Mouse (Mus musculus) midbrain, embryonic 15.5 days (tissue): ENCODE data around the gene Rack1. TPM values are rescaled to one million over a fixed set of nuclear protein-coding genes. Genes with fewer than 3 reads are reported as not detected.
A peak's percentile ranks its signal among the peaks of the same experiment; 100 is the strongest.
"Not testable (repeated sequence)": the region's sequence is repeated elsewhere in the genome, so short reads cannot be mapped to it uniquely, and the experiment has no call there.

Experiments
- ATAC-seq: fragments of 200-750 bp; cut with Nextera tagmentation; replicated peaks from 2 replicates; pipeline ENCODE4 v1.8.0; 2017; ENCODE audit warnings: moderate TSS enrichment
- H3K27ac ChIP-seq: fragments of 300-500 bp; sonication (generic); 2 replicates; pipeline ENCODE4 v1.5.1; 2015; ENCODE audit warnings: mild to moderate bottlenecking, inconsistent platforms
- H3K27me3 ChIP-seq: fragments of 300-500 bp; sonication (generic); replicated peaks from 2 replicates; pipeline ENCODE4 v1.6.1; 2015; ENCODE audit warnings: inconsistent platforms
- H3K36me3 ChIP-seq: fragments of 300-500 bp; sonication (generic); replicated peaks from 2 replicates; pipeline ENCODE4 v1.6.1; 2015; ENCODE audit warnings: inconsistent platforms
- H3K4me1 ChIP-seq: fragments of 300-500 bp; sonication (generic); 2 replicates; pipeline ENCODE4 v1.6.1; 2015; ENCODE audit warnings: inconsistent platforms
- H3K4me2 ChIP-seq: fragments of 300-500 bp; sonication (generic); 2 replicates; pipeline ENCODE4 v1.6.1; 2015; ENCODE audit warnings: inconsistent platforms, mild to moderate bottlenecking, moderate library complexity
- H3K4me3 ChIP-seq: fragments of 300-500 bp; sonication (generic); 2 replicates; pipeline ENCODE4 v1.5.1; 2015; ENCODE audit warnings: mild to moderate bottlenecking, inconsistent platforms
- H3K9ac ChIP-seq: fragments of 300-500 bp; sonication (generic); 2 replicates; pipeline ENCODE4 v1.6.1; 2015; ENCODE audit warnings: mild to moderate bottlenecking, inconsistent platforms
- H3K9me3 ChIP-seq: fragments of 300-500 bp; sonication (generic); 2 replicates; pipeline ENCODE4 v1.6.1; 2016; ENCODE audit warnings: inconsistent platforms
- WGBS: fragments of 180-500 bp; shearing (Covaris S2); methylation state at CpG from one replicate; pipeline ENCODE4 v1.1.7; 2015; ENCODE audit warnings: mixed read lengths; 5-methylcytosine and 5-hydroxymethylcytosine counted together
- polyA plus RNA-seq: library from polyadenylated mRNA; unstranded; fragments of >200 nt; fragmentation: Nextera tagmentation; extraction: Ambion mirVana; gene quantifications from 2 replicates; pipeline ENCODE4 v1.2.1, GENCODE M21; 2015

Gene Rack1
- polyA plus RNA-seq, 1 experiment from 2014 or later, result 382 TPM

- no peaks in the 10 kb centered on the region for H3K9me3 ChIP-seq
- no peaks in the 10 kb centered on the region for H3K36me3 ChIP-seq
- 0 out of 2 replicates have a peak overlapping the region, but pooled peaks have one; percentile 2 for H3K9ac ChIP-seq
- no peak overlapping the region for H3K27ac ChIP-seq
- peak overlapping the region; percentile 35 for H3K4me3 ChIP-seq
- H3K27me3 ChIP-seq, result peaks cover 26% of the 10 kb centered on the region
- 4% methylated on average over 22 of the region's 22 CpGs for WGBS
- no peak for ATAC-seq
- H3K4me2 ChIP-seq, result peak overlapping the region; percentile 56
- H3K4me1 ChIP-seq, result peaks cover 26% of the 10 kb centered on the region
Observed at GRCm38 (mm10) chr11:48824311-48824830, 24.2 kb downstream of the Rack1 start.

- H3K36me3 ChIP-seq, H3K9me3 ChIP-seq: not testable (repeated sequence)
- 0 out of 2 replicates have a peak within 1 kb of the TSS, but pooled peaks have one; percentile 8 for H3K9ac ChIP-seq
- peaks cover 26% of the 10 kb centered on the region for H3K27me3 ChIP-seq
- H3K4me1 ChIP-seq, result peaks cover 26% of the 10 kb centered on the region
- ATAC-seq, result peak; percentile 79
- 0% methylated on average over 53 of the region's 92 CpGs for WGBS
- peak within 1 kb of the TSS; percentile 43 for H3K4me3 ChIP-seq
- peak within 1 kb of the TSS; percentile 66 for H3K4me2 ChIP-seq
- peak within 1 kb of the TSS; percentile 25; the same call in 1 of the 2 replicates for H3K27ac ChIP-seq
Observed at GRCm38 (mm10) chr11:48825979-48826751, 26.0 kb downstream of the Rack1 start, which contains the start of the genes Trim7 and Gm12184. Trim7 (plus strand) TSS chr11:48826140. Gm12184 (minus strand) TSS chr11:48826655.

DNA sequence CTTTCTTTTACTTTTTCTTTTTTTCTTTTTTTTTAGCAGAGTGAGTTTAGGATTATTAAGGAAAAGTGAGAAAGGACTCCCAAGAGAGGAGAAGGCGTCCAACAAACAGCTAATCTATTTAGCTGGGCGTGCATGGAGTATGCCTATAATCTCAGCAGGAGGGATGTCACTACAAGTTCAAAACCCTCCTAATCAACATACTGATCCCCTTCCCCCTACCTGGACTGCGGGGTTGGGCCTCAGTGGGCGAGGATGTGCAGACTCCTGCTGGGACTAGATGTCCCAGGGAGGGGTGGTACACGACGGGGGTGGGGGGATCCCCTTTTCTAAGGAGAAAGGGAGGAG, 26.6 kb downstream of the Rack1 start:
- no peaks in the 10 kb centered on the region for H3K9me3 ChIP-seq
- peak overlapping the region; percentile 25; the same call in 1 of the 2 replicates for H3K27ac ChIP-seq
- peak overlapping the region; percentile 43 for H3K4me3 ChIP-seq
- peaks cover 26% of the 10 kb centered on the region for H3K4me1 ChIP-seq
- H3K9ac ChIP-seq, result 0 out of 2 replicates have a peak overlapping the region, but pooled peaks have one; percentile 8
- H3K4me2 ChIP-seq, result peak overlapping the region; percentile 66
- H3K27me3 ChIP-seq, result peaks cover 26% of the 10 kb centered on the region
- 1% methylated on average over 6 of the region's 6 CpGs for WGBS
- no peak for ATAC-seq
- no peaks in the 10 kb centered on the region for H3K36me3 ChIP-seq

GRCm38 (mm10) chr11:48827926-48828325, 27.8 kb downstream of the Rack1 start:
- H3K9ac ChIP-seq, result no peak overlapping the region
- peaks cover 23% of the 10 kb centered on the region for H3K4me1 ChIP-seq
- H3K9me3 ChIP-seq, result no peaks in the 10 kb centered on the region
- WGBS, result 68% methylated on average over 6 of the region's 6 CpGs
- peaks cover 19% of the 10 kb centered on the region for H3K27me3 ChIP-seq
- no peak overlapping the region for H3K27ac ChIP-seq
- H3K4me2 ChIP-seq, result no peak overlapping the region
- no peak for ATAC-seq
- no peak overlapping the region for H3K4me3 ChIP-seq
- H3K36me3 ChIP-seq, result no peaks in the 10 kb centered on the region

- Histone ChIP-seq H3K4me3 (no peak overlapping the region), H3K27ac (no peak overlapping the region), H3K9ac (no peak overlapping the region), H3K4me1 (peaks cover 11% of the 10 kb centered on the region), H3K9me3 (no peaks in the 10 kb centered on the region), H3K27me3 (0 out of 2 replicates have a peak, but pooled peaks cover 5% of the 10 kb centered on the region), H3K36me3 (no peaks in the 10 kb centered on the region), H3K4me2 (no peak overlapping the region)
- WGBS, result 81% methylated on average over 2 of the region's 2 CpGs
- no peak for ATAC-seq
Observed at GRCm38 (mm10) chr11:48830279-48830678, 30.1 kb downstream of the Rack1 start.

DNA sequence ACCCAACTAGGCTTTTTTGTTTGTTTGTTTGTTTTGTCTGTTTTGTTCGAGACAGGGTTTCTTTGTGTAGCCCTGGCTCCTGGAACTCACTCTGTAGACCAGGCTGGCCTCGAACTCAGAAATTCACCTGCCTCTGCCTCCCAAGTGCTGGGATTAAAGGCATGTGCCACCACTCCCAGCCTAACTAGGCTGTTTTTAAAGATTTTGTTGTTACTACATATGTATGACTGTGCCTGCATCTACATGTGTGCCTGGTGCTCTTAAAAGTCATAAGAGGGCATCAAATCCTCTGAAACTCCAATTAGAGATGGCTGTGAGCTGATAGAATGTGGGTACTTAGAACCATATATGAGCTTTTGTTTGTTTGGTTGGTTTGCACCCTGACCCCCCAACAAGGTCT, 31.1 kb downstream of the Rack1 start:
- H3K4me2 ChIP-seq, result no peak overlapping the region
- WGBS, result 83% methylated on average over 2 of the region's 2 CpGs

GRCm38 (mm10) chr11:48833078-48833730, 33.1 kb downstream of the Rack1 start:
- ATAC-seq, result no peak
- H3K27ac ChIP-seq, result no peak overlapping the region
- H3K4me2 ChIP-seq, result peak overlapping the region; percentile 59
- peaks cover 12% of the 10 kb centered on the region for H3K4me1 ChIP-seq
- 0 out of 2 replicates have a peak, but pooled peaks cover 3% of the 10 kb centered on the region for H3K27me3 ChIP-seq
- 47% methylated on average over 8 of the region's 9 CpGs for WGBS
- peak overlapping the region; percentile 58; the same call in 1 of the 2 replicates for H3K4me3 ChIP-seq
- no peak overlapping the region for H3K9ac ChIP-seq
- H3K9me3 ChIP-seq, result no peaks in the 10 kb centered on the region
- H3K36me3 ChIP-seq, result no peaks in the 10 kb centered on the region

More for the DNA sequence above, 31.1 kb downstream of the Rack1 start:
- H3K4me1 ChIP-seq, result peaks cover 11% of the 10 kb centered on the region
- no peak for ATAC-seq
- no peaks in the 10 kb centered on the region for H3K9me3 ChIP-seq
- H3K27me3 ChIP-seq, result 0 out of 2 replicates have a peak, but pooled peaks cover 5% of the 10 kb centered on the region
- no peak overlapping the region for H3K27ac ChIP-seq
- H3K9ac ChIP-seq, result no peak overlapping the region
- H3K36me3 ChIP-seq, result no peaks in the 10 kb centered on the region
- H3K4me3 ChIP-seq, result no peak overlapping the region

DNA sequence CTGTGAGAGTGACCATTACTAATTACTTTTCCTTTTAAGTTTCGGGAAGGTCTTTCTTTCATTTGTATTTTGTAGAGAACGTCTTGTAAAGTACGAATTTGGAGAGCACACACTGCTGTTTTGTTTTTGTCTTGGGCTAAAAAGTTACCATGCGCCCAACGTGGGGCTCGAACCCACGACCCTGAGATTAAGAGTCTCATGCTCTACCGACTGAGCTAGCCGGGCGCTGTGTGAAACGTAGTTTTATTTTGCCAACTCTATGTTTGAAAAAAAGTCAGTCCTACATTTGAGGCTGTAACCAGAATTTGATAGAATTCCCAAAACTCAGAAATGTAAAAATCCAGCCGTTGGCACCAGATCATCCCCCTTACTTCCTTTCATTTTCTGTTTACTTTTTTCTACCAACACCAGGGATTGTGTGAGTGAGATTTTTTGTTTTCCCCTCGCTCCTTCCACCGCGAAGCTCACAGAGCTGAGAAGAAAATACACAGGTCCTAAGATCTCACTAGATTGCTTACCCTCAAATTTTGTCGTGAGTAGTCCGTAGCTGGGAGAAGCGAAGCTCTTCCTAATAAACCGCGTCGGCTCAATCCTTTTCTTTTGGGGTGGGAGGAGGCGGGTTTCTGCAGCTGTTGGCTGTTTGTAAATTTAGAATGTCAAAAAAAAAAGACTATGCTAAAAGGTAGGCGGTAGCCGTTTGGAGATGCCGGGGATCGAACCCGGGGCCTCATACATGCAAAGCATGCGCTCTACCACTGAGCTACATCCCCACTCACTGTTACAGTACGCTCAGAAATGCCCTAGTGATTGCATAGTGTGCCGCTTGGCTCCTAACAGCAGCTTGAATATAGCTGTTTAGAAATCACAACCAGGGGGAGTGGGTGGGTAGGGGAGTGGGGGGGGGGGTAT, 33.9 kb downstream of the Rack1 start:
- peak overlapping the region; percentile 70 for H3K9ac ChIP-seq
- no peaks in the 10 kb centered on the region for H3K36me3 ChIP-seq
- no peaks in the 10 kb centered on the region for H3K9me3 ChIP-seq
- WGBS, result under 1% methylated on average over 30 of the region's 30 CpGs
- H3K27me3 ChIP-seq, result 0 out of 2 replicates have a peak, but pooled peaks cover 3% of the 10 kb centered on the region
- H3K27ac ChIP-seq, result peak overlapping the region; percentile 77
- H3K4me2 ChIP-seq, result peak overlapping the region; percentile 59
- peak overlapping the region; percentile 58 for H3K4me3 ChIP-seq
- ATAC-seq, result peak; percentile 90
- peaks cover 18% of the 10 kb centered on the region for H3K4me1 ChIP-seq

GRCm38 (mm10) chr11:48835923-48836322, 35.8 kb downstream of the Rack1 start:
- Histone ChIP-seq H3K27ac (no peak overlapping the region), H3K9me3 (no peaks in the 10 kb centered on the region), H3K36me3 (no peaks in the 10 kb centered on the region), H3K27me3 (peaks cover 7% of the 10 kb centered on the region; the same call in 1 of the 2 replicates), H3K9ac (no peak overlapping the region), H3K4me2 (no peak overlapping the region), H3K4me3 (no peak overlapping the region), H3K4me1 (peaks cover 18% of the 10 kb centered on the region)
- ATAC-seq, result no peak
- 81% methylated on average over 6 of the region's 6 CpGs for WGBS

- Histone ChIP-seq H3K27ac (peak overlapping the region; percentile 71), H3K4me1 (peaks cover 18% of the 10 kb centered on the region), H3K9me3 (no peaks in the 10 kb centered on the region), H3K36me3 (no peaks in the 10 kb centered on the region), H3K4me2 (peak overlapping the region; percentile 79), H3K27me3 (peaks cover 7% of the 10 kb centered on the region; the same call in 1 of the 2 replicates), H3K9ac (peak overlapping the region; percentile 80), H3K4me3 (peak overlapping the region; percentile 86)
- 6% methylated on average over 11 of the region's 11 CpGs for WGBS
- ATAC-seq, result 0 out of 2 replicates have a peak, but pooled peaks have one; percentile 1
Observed at GRCm38 (mm10) chr11:48836990-48837309, 36.8 kb downstream of the Rack1 start.

DNA sequence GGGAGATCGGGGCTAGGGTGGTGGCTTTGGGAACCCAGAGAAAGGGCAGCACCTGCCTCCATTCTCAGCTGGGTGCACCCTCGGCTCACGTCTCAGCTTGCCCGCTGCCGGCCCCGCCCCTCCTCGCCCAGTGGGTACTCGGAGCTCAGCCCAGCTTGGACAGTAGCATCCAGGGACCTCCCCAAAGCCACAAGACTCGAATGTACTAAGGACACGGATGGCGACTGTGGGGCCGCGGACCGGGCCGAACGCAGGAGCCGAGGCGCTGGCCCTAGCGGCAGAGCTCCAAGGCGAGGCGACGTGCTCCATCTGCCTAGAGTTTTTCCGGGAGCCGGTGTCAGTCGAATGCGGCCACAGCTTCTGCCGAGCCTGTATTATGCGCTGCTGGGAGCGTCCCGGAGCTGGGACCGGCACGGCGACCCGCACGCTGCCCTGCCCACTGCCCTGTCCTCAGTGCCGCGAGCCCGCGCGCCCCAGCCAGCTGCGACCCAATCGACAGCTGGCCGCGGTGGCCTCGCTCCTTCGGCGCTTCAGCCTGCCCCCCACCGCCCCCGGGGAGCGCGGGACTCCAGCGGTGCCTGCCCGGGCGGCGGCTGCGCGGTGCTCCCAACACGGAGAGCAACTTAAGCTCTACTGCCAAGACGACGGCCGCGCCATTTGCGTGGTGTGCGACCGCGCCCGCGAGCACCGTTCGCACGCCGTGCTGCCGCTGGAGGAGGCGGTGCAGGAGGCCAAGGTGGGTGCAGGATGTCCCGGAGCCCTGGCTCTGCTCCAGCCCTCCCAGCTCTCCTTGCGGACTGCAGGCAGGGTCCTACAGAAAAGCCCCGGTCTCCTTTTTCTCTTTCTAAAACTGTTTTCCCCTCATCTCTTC, 37.4 kb downstream of the Rack1 start:
- H3K9ac ChIP-seq, result peak overlapping the region; percentile 80
- H3K36me3 ChIP-seq, result no peaks in the 10 kb centered on the region
- peaks cover 18% of the 10 kb centered on the region for H3K4me1 ChIP-seq
- H3K4me2 ChIP-seq, result peak overlapping the region; percentile 79
- no peaks in the 10 kb centered on the region for H3K9me3 ChIP-seq
- H3K27me3 ChIP-seq, result peaks cover 7% of the 10 kb centered on the region; the same call in 1 of the 2 replicates
- peak overlapping the region; percentile 86 for H3K4me3 ChIP-seq
- H3K27ac ChIP-seq, result peak overlapping the region; percentile 71
- WGBS, result under 1% methylated on average over 77 of the region's 77 CpGs
- ATAC-seq, result peak; percentile 43
